Mouse (Mus musculus) CH12F3 (cell line): ENCODE measurements around the gene Mllt10.

Experiments used
- in situ Hi-C: fragments of 300-500 bp; cut with MboI; formaldehyde crosslinking; loops from 2 replicates; pipeline ENCODE4 v1.14.3; 2020; ENCODE audit warnings: low sequenced_read_pairs

Gene Mllt10

DNA sequence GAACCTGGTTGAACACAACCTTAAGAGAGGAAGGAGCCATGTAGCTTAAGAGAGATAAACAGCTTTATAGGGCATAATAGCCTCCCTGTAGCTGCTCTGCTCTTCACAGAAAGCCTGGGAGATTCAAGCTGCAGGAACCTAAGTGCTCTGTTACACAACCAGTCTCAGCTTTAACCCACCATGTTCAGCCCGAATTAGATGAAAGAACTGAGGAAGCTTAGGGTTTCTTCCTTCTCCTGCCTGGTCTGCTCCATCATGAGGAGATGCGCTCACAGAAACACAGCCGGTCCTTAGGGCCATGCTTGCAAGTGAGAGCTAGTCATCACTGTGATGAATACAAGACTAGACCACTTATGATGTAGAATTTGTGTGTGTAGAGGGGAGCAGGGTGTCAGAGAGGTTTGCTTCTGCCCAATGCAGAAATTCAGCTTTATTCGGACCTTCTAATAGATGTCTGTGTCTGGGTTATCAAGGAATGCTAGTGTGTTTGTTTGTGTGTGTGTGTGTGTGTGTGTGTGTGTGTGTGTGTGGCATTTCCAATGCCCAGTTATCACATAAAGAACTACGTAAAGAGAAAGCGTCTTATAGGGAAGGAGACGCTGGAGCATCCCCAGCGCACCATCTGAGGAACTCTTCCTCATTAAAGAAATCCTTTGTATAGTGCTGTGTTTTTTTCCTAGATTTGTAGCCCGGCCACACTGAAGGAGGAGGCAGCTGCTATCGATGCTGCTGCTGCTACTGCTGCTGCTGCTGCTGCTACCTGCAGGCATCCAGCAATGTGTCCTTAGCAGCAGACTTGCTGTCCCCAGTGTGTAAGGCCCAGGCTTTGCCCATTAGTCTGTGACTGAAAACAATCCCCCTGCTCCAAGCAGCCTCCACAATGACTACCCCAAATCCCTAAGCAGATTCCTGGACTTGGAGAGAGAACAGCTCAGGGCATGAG lies 21.6 kb upstream of the Mllt10 start:
- in situ Hi-C loops, result no loop called here

DNA sequence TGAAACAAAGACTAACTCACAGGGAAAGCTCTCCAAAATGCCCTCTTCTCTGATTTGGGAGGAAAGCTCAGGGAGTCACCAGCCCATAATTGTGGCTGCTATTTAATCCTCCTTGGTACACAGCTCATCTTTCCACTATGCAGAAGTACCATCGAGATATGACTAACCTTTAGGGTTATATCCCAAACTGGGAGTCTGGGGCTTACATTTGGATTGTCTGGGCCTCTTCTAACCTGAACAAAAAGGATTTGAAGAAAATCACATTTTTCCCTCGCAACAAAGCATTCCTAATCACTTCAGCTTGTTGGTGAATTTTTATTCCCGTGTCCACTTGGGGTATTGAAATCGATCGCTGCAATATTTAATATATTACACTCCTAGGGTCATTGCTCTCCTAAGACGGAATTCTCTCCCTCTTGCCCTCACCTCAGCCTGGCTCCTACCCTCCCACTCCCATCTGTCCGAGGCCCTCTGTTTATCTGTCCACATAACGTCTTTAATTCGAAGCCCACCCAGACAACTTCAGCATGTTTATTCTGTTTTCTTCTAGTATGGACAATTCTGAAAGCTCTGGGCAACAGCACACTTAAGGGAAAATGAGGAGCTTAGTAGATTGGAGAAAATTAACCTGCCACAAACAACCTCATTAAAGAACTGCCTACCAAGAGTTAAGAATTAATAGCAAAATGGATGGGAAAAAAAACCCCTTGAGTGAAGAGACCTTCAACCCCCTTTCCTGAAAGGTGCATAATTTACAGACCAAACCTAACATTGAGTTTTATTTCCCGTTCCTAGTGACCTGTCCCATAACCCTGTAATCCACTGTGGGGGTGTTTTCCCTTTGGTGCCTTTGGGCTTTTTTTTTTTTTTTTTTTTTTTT lies 20.4 kb upstream of the Mllt10 start:
- in situ Hi-C loops, result no loop called here

DNA sequence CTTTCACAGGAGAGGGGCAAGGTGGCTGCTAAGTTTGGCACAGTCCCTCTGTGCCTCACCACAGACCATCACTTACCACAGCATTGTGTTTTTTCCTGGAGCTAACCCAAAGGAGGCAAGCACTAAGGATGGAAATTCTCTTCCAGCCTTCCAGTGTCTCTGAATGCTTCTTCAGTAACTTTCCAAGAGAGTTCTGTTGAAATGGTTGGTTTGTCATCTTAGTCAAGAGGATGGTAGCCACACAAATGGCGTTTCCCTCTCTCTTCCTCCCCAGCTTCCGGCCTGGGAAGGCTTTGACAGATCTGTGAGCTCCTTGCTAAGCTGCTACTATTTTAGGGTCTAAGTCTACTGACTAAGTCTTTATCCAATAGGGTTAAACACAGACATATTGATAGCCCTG lies 17.5 kb upstream of the Mllt10 start, which contains the start of gene A930004D18Rik:
Gene A930004D18Rik, minus strand, starts transcription at position 247 of the 400 bp plus-strand sequence.
- in situ Hi-C loops, result no loop called here

DNA sequence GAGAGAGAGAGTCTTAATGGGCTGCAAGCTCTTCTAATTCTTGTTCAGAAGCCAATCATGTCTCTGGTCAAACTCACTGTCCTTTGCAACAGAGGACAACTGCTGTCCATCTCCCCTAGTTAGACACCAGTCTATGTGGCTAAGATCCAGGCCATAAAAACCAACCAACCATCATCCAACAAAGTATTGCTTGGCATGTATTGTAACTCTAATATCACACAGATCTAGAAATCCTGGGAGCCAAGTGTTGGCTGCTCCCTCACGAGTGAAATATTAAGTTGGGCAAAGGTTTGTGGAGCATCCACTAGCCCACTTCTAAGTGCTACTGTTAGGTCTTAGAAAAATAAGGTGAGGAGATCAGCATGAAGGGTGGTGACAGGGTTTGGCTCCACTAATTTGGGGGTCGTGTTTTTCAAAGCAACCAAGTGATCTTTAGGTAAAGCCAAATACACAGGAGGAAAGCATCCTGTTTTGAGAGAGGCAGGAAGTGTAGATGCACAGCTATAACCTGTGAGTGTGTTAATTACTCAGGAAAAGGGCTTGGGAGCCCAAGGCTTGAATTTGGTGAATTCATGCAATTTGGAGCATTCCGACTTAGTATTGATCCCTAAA lies 16.8 kb upstream of the Mllt10 start:
- in situ Hi-C loops, result no loop called here

DNA sequence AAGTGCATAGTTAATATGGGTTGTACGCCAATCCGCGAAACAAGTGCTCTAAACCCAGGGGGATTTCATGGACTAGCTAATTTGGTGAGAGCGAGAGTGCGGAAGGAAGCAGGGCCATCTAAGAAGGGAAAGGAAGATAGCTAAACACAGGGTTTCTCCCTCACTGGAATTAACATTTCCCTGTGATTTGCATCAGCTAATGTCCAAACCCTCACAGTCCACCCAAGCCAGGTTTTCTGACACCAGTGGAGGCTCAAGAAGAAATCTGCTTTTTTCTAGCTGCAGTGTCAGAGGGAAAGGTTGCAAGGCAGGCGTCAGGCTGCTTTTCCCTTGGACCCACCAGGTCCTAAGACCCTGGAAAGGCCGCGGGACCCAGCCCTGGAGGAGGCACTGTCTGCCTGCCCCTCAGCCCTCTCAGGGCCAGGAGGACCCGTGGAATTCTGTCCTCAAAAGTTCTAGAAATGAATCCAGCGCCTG lies 16.1 kb upstream of the Mllt10 start:
- in situ Hi-C loops, result no loop called here

DNA sequence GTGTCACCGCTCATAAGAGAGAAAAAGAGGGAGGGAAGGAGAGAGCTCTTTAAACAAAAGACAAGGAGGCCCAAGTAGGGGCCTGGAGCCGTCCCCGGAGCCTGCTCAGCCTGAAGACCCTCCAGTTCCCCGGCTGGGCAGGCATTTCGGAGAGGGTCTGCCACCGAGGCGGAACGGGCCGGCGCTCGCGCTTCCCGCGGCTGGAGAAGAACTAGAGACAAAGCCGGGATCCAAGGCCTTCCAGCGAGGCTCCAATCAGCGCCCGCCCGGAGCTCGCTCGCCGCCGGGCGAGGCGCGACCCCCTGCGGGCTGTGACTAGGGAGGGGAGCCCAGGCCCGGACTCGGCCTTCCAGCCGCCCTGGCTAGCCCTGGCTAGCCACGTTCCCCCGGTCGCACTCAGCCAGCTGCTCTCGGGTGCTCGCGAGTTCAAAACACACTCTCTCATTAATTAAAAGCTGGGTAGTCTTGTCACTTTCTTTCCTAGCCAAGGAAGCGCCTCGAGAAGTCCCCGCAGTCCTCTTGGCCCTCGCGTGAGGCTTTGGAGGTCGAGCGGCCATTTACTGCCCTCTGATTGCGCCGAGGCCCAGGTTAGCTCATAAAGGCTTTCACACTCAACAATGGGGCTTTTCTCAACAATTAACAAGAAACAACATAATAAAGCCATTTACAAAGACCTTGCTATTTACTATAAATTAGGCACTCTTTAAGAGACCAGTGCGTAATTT lies 15.3 kb upstream of the Mllt10 start:
- in situ Hi-C loops, result no loop called here

DNA sequence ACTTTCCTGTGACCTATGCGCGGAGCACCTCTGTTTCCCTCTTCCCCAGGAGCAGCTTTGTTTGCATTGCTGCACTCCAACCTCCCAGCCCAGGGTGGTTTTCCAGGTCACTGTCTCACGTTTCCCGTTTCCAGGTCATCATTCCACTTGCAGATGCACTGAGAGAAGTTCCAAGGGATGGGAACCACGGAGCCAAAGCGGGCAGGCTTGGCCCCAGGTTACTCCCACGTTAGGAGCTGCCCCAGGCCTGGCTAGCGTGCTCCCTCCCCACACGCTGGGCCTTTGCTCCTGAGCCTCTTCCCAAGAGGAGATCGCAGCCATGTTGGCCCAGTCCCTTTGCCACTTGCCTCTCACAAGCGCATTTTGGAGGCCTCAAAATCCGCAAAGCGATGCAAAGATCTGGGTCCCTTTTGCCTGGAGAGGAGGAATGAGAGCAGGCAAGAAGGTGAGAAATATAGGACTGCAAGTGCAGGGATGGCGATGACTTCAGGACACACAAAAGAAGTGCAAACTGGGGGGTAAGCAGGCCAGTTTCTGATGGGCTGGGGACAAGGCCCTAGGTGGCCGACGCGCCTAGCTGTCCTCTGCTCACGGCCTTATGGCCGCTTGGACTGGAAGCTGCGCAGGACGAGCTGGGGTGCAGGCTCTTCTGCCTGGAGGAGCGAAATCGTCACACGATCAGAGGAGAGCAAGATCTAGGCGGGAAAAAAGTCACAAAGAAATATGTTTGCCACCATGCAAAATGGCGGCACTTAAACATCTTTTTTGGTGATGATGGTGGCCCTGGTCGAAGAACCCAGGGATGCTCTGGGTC lies 14.5 kb upstream of the Mllt10 start:
- in situ Hi-C loops, result no loop called here

DNA sequence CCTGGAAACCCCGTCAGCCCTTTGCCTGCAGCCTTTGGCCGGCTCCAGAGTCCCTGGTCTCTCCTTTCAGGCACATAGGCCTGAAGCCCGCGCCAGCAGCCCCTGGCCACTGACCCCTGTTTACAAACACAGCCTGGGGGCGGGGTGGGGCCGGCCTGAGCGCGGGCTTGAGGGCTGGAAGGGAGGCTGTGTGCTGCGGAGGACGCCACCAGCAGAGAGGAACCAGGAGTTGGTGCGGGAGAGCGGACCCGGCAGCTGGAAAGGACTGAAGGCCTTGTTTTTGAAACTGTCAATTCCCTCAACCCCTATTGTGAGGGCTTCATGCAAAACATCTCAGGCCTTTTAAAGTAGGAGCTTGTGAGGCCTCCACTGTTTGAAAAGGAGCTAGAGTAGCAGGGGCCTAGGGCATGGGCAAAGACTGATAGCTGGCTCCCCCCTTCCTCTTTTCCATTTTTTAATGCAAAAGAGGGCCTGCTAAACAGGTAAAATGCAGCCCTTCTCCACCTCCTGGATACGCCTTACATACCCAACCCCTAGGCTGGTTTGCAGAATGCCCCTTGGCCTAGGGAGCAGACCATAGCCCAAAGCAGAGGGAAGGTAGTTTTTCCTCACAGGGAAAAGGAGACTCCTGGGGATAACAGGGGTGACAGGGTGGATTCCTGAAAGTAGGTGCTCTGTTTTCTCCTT lies 13.7 kb upstream of the Mllt10 start:
- in situ Hi-C loops, result no loop called here

DNA sequence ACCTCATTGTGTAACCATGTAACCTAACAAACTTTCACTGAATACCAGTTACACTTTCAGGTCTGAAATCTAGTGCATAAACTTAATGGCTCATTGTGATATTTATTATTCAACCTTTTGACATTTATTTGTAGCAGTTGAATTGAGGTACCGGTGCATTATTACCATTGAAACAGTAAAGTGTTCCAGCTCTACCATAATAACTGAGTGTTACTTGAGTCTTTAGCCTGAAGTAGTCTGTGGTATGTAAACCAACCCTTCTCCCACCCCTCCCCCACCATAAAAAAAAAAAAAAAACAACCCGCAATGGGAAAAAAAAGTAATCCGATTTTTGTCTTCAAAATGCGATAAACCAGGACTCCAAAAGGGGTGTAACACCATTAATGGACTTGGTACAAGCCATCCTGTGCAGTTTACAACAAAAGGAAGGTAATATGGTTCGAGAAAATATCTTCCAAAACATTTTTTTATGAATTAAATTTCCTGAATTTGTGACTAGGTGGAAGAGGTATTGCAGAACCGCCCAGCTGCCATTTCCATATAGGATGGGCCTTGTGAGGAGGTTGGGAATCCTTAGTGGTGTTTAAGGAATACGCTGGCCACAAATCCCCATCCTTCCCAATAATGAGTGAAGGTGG lies 9.8 kb upstream of the Mllt10 start:
- in situ Hi-C loops, result no loop called here

DNA sequence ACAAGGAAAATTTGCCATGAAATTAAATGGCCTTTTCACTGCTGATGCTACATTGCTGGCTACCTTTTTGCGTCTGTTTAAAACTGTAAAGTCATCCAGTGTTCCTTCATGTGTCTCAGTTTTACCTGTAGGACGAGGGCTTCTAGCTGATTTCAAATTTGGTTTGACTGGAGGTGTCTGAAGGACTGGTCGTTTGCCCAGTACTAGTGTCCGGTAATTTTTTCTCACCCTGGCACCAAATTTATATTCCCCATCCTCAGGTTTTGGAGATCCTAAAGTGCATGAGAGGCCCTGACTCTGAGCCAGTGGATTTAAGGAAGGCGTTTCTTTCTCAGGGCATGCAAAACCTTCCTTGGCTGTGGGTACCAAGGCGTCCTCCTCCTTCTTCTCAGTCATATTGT lies 9.3 kb upstream of the Mllt10 start:
- in situ Hi-C loops, result no loop called here

DNA sequence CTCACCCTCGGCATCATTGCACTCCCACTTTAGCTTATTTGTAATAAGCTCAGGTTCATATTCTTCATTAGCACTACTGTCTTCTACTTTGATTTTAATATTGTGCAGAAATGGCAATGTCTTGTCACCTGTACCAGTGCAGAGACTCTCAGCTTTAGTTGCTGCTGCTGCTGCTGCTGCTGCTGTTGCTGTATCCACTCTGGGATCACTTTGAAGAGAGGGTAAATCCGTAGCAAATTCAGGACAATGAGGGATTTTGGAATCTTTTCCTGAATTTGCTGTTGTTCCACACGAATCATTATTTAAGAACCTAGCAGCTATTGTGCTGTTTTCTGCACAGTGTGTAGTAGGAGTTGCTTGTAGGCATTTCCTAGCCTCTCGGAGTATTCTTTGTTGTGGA lies 8.9 kb upstream of the Mllt10 start:
- in situ Hi-C loops, result no loop called here

DNA sequence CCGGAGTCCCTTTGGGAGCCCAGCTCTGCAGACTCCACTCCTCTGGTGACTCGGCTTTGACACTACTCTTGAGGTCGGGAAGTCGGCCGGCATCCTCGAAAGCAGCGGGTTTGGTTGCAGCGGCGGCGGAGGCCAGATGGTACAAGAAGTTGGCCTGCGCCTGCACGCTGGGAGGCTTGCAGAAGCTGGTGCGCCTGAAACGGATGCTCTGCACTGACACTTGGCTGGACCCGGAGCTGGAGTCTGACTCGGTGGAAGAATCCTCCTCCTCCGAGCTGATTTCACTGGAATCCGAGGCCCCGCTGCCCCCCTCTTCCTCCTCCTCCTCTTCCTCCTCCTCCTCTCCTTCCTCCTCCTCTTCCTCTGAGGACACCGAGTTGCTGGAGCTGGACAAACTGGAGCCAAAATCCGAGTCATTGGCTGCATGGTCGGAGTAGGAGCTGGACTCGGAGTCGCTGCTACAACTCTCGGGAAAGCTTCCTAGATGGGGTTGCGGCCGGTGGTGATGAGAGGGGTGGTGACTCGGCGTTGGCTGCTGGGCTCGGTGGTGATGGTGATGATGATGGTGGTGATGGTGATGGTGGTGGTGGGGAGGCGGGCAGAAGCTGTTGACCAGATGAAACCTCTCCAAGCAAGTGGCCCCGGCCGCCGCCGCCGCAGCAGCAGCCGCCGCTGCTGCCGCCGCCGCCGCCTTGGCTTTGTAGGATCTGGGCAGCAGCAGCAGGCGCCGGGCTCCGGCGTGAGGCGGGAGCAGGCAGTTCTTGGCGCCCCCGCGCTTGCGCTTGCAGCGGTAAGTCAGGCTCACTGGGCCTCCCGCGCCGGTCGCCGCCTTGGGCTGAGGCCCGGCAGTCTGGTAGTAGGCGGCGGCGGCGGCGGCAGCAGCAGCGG lies 8.0 kb upstream of the Mllt10 start:
- in situ Hi-C loops, result no loop called here

DNA sequence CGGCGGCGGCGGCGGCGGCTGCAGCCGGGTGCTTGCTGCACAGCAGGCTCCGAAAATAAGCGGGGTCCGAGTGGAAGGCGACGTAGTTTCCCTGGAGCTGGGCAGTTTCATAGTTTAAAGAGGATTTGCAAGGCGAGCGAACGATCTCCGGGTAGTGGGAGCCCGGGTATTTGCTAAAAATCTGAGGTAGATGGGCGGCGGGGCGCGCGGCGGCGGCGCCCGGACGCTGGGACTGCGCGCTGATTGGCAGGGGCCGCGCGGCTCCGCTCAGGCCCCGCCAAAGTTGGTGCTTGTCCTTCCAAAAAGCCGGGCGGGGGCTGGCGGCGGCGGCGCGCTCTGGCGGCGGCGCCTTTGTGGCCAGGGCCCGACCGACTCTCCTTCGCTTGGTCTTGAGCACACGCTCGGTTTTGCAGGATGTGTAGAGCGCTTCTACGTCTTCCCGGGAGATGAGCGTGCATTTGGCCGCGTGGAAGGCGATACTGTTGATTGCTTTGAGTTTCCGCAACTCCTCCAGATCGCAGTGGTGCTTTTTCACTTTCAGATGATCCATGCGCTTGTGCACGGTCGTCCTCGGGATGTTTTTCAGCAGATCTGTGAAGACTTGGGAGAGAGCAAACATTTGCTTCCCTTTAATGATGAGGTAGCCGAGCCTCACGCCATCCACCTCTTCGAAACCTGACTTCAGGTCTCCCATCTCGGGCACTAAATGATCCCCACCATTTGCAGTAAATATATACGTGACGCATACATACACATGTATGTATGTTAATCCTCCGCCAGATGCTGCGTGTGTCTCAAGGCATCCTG lies 7.2 kb upstream of the Mllt10 start:
- in situ Hi-C loops, result no loop called here

DNA sequence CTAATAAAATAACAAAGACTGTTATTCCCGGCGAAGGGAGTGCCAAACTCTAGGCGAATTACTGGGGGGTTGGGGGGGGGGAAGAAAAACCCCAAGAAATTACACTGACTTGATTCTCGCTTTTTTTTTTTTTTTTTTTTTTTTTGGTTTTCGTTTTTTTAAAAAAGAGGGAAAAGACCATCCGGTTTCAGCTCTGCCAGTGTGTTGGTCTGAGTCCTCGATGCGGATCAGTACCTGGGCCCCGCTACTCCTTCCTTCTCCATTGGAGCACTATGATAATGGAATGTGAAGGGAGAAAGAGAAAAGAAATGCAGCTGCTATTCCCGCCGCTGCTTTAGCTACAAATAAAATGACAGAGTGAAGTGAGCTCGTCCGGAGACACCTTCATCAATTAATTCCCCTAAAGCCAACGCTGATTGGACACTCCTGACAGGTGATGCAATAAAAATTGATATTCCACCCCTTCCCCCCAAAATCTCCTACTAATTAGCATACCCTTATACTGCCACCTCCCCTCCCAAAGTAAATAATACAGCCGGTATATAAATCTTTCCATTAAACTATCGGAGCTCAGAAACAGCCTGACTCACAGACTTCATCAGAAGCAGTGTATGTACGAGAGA lies 6.5 kb upstream of the Mllt10 start, which contains the start of gene Skida1:
Gene Skida1, minus strand, starts transcription at position 599 of the 623 bp plus-strand sequence.
- in situ Hi-C loops, result no loop called here

DNA sequence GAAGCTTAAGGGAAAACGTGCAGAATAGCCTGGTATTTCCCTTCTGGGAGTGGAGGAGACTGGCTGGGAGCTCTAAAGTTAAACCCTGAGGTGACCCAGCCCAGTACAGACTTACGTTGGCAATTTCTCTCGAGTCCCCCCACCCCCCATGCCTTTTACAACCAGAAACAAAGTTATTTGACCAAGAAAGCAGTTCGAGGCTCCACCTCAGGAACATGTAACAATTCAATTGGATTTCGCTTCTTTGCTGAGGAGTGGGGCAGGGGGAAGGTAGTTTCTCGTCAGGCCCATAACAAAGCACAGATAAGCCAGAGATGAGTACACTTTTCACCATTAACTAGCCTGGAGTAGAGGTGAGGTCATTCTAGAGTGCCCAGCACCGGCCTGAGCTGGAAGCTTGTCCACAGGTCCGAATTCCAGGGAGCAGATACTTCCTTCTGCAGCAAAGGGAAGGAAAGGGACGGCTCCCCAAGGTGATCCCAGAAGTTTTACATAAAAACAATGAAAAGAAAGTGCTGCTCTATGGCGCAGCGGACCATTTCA lies 5.7 kb upstream of the Mllt10 start:
- in situ Hi-C loops, result no loop called here

DNA sequence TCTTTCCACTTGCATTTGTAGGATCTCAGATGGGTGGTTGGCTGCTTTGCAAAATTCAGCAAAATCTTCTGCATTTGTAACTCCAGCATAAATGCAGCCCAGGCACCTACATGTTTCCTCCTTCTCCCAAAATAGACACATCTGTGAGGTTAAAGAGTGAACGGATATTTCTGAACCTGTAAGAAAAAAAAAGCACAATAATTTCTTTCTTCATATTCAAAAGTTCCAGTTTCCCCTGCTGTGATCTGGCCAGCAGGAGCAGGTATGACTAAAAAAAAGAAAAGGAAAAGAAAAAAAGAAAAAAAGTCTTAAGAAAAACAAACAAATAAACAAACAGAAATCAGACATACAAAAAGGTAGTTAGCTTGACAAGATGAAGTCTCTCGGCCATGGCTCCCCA lies 5.0 kb upstream of the Mllt10 start:
- in situ Hi-C loops, result no loop called here
